Mouse (Mus musculus) megakaryocyte-erythroid progenitor cell, adult 5-6 weeks (primary cell): ENCODE measurements around the gene Gm49384. TPM values are rescaled to one million over a fixed set of nuclear protein-coding genes. Genes with fewer than 3 reads are reported as not detected.

Experiments used
- ATAC-seq: replicated peaks from 2 replicates; pipeline ENCODE4 v1.8.0; 2016; ENCODE audit warnings: mild to moderate bottlenecking, inconsistent platforms; ENCODE audit not compliant: severe bottlenecking, poor library complexity, low FRiP score, low TSS enrichment
- total RNA-seq, 2 experiments: library from RNA; stranded (forward) in 1 of 2; stranded (reverse) in 1 of 2; fragments of 200-1000, 215-1000 nt in 1 of 2; fragments of >200 nt in 1 of 2; fragmentation: Nextera tagmentation in 1 of 2; gene quantifications; 2 replicates each; pipeline ENCODE4 v1.2.3; 2014 to 2017

Gene Gm49384
- total RNA-seq (2014; fragmentation: Nextera tagmentation) (24.6 and 33.2 TPM in 2 replicates), total RNA-seq (2017) (18.5 and 30.4 TPM in 2 replicates)

GRCm38 (mm10) chr12:69204052-69204833, at the start of gene Gm49384:
TSS of gene Gm49384 (minus strand) at chr12:69204267.
- ATAC-seq, result no peak

- ATAC-seq, result no peak
These were observed 49.7 kb upstream of the Gm49384 start for GRCm38 (mm10) chr12:69253806-69254205.

DNA sequence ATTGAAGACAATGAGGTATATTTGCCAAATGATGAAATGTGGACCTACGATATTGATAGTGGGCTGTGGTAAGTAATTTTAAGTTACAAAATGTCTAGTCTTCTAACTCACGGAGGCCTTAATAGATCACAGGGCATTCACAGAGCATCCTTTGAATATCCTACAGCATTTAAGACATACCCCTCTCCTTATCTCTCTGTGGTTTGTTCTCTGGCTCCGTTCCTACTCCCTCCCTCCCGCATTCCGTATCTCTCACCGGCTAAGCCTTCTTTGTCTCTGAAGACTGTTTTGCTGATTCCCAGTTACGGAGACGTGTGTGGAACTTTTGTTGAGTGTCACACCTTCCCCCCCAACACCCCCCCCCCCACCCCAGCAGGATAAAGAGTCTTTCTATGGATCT, 46.7 kb upstream of the Gm49384 start:
- ATAC-seq, result peak; percentile 96

GRCm38 (mm10) chr12:69249766-69250165, 45.7 kb upstream of the Gm49384 start:
- no peak for ATAC-seq

DNA sequence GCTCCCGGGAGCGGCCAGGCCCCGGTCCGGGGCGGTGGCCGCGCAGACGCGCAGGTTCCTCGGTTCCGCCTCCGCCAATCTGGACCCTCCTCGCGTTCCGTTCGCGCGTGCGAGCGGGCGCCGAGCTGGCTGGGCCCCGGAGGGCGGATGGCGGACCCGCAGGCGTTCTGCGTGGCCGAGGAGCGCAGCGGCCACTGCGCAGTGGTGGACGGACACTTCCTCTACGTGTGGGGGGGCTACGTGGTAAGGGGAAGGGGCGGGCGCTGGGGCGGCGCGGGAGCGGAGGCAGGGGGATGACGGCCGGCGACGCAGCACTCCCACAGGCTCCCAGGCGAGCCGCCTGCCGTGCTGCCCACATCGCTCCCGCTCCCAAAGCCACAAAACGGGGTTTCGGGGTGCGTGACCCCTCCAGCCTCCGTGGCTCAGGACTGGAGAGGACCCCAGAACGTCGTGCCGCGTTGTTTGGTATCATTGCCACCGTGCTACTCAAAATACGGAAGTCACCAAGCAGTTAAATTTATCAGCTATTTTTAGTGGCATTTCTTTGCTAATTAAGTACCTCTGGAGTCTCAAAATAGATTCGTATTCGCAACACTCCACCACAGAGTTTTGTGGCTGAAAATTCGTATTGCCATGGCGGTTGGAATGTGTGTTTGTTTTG, 37.8 kb upstream of the Gm49384 start:
- ATAC-seq, result peak; percentile 76

DNA sequence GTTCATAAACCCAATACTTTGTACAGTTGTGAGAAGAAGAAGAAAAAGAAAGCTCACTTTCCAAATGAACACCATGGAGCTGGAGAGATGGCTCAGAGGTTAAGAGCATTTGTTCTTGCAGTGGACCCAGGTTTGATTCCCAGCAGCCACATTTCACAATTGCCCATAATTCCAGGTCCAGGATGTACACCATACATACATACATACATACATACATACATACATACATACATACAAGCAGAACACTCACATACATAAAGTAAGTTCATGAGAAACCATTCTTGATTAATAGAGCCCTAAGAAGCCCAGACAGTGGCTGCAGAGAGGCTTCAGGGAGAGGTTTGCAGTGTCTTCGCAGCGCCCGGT, 37.3 kb upstream of the Gm49384 start:
- no peak for ATAC-seq

- ATAC-seq, result no peak
These were observed 36.8 kb upstream of the Gm49384 start, which contains the start of gene Klhdc1 for GRCm38 (mm10) chr12:69240876-69241275. TSS of gene Klhdc1 (plus strand) at chr12:69241176.

DNA sequence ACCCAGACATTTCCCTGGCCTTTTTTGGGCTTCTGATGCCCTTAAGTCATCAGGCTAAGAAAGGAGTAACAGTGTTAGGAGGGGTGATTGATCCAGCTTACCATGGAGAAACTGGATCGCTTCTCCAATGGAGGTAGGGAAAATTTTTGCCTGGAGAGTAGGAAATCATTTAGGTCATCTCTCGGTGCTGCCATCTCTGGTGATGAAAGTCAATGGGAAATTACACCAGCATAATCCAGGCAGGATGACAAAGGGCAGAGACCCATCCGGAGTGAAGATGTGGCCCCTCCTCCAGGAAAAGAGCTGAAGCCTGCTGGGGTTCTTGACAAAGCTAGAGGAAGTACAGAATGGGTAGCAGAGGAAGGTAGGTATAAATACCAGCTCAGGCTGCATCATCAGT, 34.2 kb upstream of the Gm49384 start:
- ATAC-seq, result no peak

- ATAC-seq, result no peak
These were observed 31.7 kb upstream of the Gm49384 start for GRCm38 (mm10) chr12:69235782-69236181.

DNA sequence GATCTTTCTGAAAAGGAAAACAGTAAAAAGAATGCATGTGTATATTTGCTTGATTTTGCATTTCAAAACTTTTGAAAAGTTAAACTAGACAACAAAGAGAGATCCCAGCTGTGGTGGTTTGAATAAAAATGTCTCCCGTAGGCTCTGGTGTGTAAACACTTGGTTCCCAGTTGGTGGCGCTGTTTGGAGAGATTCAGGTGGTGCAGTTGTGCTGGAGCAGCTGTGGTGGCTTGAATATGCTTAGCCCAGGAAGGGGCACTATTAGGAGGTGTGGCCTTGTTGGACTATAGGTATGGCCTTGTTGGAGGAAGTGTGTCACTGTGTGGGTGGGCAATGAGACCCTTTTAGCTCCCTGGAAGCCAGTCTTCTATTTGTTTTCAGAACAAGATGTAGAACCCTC, 25.2 kb upstream of the Gm49384 start:
- ATAC-seq, result peak; percentile 51

GRCm38 (mm10) chr12:69227776-69228466, 23.9 kb upstream of the Gm49384 start, which contains the start of gene Pole2:
TSS of gene Pole2 (minus strand) at chr12:69228195.
- ATAC-seq, result peak; percentile 95

DNA sequence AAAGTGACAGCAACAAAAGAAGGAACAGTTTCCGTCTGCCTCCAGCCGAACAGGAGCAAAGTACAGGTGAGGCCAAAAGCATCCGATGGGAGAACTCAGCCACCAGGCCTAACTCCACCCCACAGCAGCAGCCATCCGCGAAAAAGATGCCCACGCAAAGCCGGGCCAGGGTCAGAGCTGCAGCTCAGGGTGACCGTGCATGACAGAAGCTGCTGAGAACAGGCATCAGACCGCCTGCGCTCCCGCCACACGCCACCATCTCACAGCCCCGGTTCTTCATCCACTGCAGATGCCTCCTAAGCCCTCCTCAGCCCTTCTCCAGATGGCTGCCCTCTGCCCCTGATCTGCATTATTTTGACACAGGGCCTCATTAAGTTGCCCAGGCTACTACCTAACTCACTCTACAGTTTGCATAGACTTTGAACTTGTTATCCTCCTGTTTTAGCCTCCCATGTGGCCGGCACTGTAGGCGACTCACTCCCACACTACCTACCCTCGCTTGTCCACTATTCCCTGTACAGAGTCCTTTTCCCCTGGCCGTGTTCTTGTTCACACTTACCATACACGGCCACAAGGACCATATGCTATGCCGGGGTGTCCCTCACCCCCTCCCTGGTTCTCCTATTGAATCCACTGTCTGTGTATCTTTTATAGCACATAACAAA, 16.7 kb upstream of the Gm49384 start:
- no peak for ATAC-seq

GRCm38 (mm10) chr12:69216587-69216986, 12.5 kb upstream of the Gm49384 start:
- no peak for ATAC-seq

GRCm38 (mm10) chr12:69215000-69215785, 11.1 kb upstream of the Gm49384 start:
- ATAC-seq, result no peak

GRCm38 (mm10) chr12:69214393-69214792, 10.3 kb upstream of the Gm49384 start:
- no peak for ATAC-seq

GRCm38 (mm10) chr12:69213186-69213777, 9.2 kb upstream of the Gm49384 start:
- no peak for ATAC-seq

- no peak for ATAC-seq
These were observed 7.0 kb upstream of the Gm49384 start for GRCm38 (mm10) chr12:69211057-69211456.

DNA sequence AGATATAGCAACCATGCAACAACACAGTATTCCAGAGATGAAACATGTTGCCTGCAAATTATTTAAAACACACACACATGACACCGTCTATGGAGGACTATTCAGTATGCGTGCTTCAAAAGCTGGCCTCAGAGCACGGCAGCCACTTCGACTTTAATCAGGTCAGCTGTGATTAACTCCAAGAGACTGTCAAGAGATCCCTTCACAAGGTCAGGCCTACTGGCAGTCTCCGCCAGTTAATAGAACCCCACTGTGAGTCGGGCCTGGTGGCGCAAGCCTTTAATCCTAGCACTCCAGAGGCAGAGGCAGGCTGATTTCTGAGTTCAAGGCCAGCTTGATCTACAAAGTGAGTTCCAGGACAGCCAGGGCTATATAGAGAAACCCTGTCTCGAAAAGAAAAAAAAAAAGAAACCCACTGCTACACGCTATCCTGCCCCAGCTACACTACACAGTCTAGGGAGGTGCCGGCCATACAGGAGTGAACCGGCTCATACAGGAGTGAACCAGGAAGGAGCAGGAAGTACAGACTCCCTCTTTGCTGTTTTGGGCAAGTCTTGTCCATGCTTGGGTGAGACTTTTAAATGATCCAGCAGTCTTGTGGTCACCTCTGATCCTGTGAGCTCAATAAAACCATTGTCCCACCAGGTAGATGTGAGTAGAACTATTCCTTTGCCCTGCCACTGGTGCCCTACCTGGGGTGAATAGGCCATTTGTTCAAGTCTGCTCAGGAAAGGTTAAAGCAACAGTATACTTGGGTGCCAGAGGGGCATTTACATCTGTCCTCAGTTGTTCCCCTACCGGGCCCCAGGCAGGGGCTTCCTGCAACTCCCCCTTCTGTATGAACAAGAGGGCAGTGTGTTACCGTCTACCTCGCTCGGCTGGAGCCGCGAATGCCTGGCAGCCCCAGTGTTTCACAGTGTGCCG, 6.3 kb upstream of the Gm49384 start:
- ATAC-seq, result no peak
